Mouse (Mus musculus): ENCODE measurements around the gene Gm7030. TPM values are rescaled to one million over a fixed set of nuclear protein-coding genes. Genes with fewer than 3 reads are reported as not detected.
"Not testable (repeated sequence)": the region's sequence is repeated elsewhere in the genome, so short reads cannot be mapped to it uniquely, and the experiment has no call there.

The Gm7030 gene
- polyA plus RNA-seq, 1 experiment from 2014 or later: not detected

DNA sequence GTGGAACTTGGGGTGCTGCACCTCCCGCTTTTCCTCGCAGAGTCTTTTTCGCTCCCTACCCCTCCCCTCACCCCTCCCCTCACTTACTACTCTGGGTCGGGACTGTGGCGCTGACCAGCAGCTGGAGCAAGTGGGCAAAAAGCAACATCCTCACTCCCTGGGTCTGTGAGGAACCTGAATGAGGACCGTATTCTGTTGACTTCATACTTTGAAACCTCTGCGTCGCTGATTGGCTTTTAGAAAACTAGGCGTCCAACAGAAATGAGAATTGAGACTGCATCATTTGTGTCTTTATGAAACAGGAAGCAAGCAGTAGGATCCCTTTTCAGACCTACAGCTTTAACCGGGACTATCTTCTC, 17.7 kb downstream of the Gm7030 start:
- H3K4me2 ChIP-seq (ENCODE audit: low read length): peak overlapping the region; percentile 82
- H3K9ac ChIP-seq (replicated peaks; ENCODE audit: low read depth, low read length): peak overlapping the region; percentile 25; the same call in 1 of the 2 replicates
- H3K9me3 ChIP-seq (ENCODE audit: control insufficient read depth, low read length); H3K4me1 ChIP-seq (replicated peaks; ENCODE audit: control insufficient read depth, insufficient read depth, low read length); H3K27me3 ChIP-seq (replicated peaks; ENCODE audit: control insufficient read depth, insufficient read depth, low read length); H3K36me3 ChIP-seq (ENCODE audit: control insufficient read depth, insufficient read depth); H3K27ac ChIP-seq (ENCODE audit: low read length): not testable (repeated sequence)
- WGBS: 3% methylated on average over 10 of the region's 10 CpGs
- peak overlapping the region; percentile 48 for H3K4me3 ChIP-seq (replicated peaks; ENCODE audit: low read length)
- peak; percentile 56 for ATAC-seq

DNA sequence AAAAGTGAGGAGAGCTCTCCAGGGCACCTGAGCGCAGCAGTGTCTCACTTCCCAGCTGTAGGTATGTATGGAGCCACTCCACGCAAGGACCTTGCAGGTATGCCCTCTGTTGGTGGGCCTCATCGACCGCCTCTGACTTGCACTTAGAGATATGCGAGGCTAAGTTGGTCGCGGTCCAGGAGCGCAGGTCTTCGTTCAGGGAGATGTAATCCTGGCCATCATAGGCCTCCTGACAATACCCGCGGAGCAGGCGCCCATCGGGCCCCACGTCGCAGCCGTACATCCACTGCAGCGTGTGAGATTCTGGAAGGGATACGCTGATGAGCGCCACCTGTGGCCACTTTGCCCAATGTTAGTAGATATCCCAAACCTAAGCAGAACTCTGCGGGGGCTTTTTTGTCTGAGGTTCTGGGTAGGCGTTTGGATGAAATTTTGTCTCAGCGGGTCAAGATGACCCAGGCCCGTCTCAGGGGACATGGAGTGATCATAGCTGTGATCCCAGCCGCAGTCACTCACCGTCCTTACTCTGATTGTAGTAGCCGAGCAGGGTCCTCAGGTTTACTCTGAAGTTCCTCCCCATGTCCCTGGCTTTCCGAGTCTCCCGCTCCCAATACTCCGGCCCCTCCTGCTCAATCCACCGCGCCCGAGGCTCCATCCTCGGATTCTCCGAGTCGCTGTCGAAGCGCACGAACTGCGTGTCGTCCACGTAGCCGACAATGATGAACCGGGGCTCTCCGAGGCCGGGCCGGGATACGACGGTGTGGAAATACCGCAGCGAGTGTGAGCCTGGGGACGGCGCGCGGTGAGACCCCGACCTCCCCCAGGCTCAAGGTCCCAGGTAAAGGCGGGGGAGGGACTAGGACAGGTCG, 18.4 kb downstream of the Gm7030 start:
- 1% methylated on average over 55 of the region's 57 CpGs for WGBS
- H3K27me3 ChIP-seq (replicated peaks; ENCODE audit: control insufficient read depth, insufficient read depth, low read length); H3K9me3 ChIP-seq (ENCODE audit: control insufficient read depth, low read length); H3K4me1 ChIP-seq (replicated peaks; ENCODE audit: control insufficient read depth, insufficient read depth, low read length); H3K36me3 ChIP-seq (ENCODE audit: control insufficient read depth, insufficient read depth); H3K27ac ChIP-seq (ENCODE audit: low read length): not testable (repeated sequence)
- peak overlapping the region; percentile 82 for H3K4me2 ChIP-seq (ENCODE audit: low read length)
- peak; percentile 73 for ATAC-seq
- peak overlapping the region; percentile 48 for H3K4me3 ChIP-seq (replicated peaks; ENCODE audit: low read length)
- H3K9ac ChIP-seq (replicated peaks; ENCODE audit: low read depth, low read length): peak overlapping the region; percentile 25; the same call in 1 of the 2 replicates

DNA sequence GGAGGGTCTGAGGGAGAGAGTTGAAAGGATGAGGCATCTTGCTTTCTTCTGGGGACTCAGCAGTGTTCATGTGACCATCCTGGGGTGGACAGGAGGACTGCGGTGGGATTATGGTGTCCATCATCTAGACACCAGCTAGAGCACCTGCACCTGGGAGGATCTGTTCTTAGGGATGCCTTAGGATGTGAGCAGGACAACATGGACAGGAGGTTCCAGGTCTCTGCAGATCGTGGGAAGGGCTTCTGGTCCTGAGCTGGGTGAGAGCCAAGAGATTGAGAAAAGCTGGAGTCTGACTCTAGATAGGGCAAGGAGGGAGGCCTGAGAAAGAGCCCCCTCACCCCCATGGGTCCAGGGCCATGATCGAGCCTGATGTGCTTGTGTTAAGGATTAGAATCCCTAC, 19.1 kb downstream of the Gm7030 start:
- WGBS: 61% methylated on average over 3 of the region's 3 CpGs
- H3K27ac ChIP-seq (ENCODE audit: low read length); H3K27me3 ChIP-seq (replicated peaks; ENCODE audit: control insufficient read depth, insufficient read depth, low read length); H3K4me3 ChIP-seq (replicated peaks; ENCODE audit: low read length); H3K36me3 ChIP-seq (ENCODE audit: control insufficient read depth, insufficient read depth); H3K9me3 ChIP-seq (ENCODE audit: control insufficient read depth, low read length); H3K9ac ChIP-seq (replicated peaks; ENCODE audit: low read depth, low read length); H3K4me1 ChIP-seq (replicated peaks; ENCODE audit: control insufficient read depth, insufficient read depth, low read length); ATAC-seq; H3K4me2 ChIP-seq (ENCODE audit: low read length): not testable (repeated sequence)

DNA sequence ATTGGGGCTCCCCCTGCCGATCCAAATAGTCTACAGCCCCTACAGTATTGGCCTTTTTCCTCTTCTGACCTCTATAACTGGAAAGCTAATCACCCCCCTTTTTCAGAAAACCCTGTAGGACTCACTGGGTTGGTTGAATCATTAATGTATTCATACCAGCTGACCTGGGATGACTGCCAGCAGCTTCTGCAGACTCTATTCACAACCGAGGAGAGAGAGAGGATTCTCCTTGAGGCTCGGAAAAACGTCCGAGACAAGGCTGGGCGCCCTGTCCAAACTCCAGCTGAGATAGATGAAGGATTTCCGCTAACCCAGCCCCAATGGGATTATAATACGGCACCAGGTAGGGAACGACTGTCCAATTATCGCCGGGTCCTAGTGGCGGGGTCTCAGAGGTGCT, 27.1 kb downstream of the Gm7030 start:
- H3K27me3 ChIP-seq (replicated peaks; ENCODE audit: control insufficient read depth, insufficient read depth, low read length); H3K4me3 ChIP-seq (replicated peaks; ENCODE audit: low read length); ATAC-seq; H3K36me3 ChIP-seq (ENCODE audit: control insufficient read depth, insufficient read depth); H3K9ac ChIP-seq (replicated peaks; ENCODE audit: low read depth, low read length); H3K4me1 ChIP-seq (replicated peaks; ENCODE audit: control insufficient read depth, insufficient read depth, low read length); H3K9me3 ChIP-seq (ENCODE audit: control insufficient read depth, low read length); H3K27ac ChIP-seq (ENCODE audit: low read length); H3K4me2 ChIP-seq (ENCODE audit: low read length): not testable (repeated sequence)
- 69% methylated on average over 11 of the region's 12 CpGs for WGBS

DNA sequence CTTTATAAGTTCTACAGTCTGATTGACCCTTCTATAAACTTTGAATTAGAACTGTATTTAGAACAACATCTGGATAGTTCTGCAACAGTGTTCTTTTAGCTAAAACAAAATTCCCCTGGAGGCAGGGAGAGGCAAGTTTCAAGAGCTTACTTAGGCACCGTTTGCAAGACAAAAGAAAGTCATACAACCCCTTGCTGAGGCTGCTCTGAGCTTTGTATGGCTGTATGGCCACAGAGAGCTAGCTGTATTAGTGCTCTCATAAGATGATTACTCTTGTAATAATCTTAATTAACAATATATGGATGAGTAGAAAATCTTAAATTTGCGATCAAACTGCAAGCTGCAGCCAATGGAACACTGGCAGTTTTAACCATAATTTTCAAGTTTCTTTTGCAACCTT, 29.6 kb downstream of the Gm7030 start:
- H3K4me1 ChIP-seq (replicated peaks; ENCODE audit: control insufficient read depth, insufficient read depth, low read length); H3K27ac ChIP-seq (ENCODE audit: low read length); ATAC-seq; H3K4me2 ChIP-seq (ENCODE audit: low read length); H3K27me3 ChIP-seq (replicated peaks; ENCODE audit: control insufficient read depth, insufficient read depth, low read length); H3K9ac ChIP-seq (replicated peaks; ENCODE audit: low read depth, low read length); H3K4me3 ChIP-seq (replicated peaks; ENCODE audit: low read length); H3K9me3 ChIP-seq (ENCODE audit: control insufficient read depth, low read length); H3K36me3 ChIP-seq (ENCODE audit: control insufficient read depth, insufficient read depth): not testable (repeated sequence)
- WGBS: 31% methylated on average over 2 of the region's 2 CpGs

DNA sequence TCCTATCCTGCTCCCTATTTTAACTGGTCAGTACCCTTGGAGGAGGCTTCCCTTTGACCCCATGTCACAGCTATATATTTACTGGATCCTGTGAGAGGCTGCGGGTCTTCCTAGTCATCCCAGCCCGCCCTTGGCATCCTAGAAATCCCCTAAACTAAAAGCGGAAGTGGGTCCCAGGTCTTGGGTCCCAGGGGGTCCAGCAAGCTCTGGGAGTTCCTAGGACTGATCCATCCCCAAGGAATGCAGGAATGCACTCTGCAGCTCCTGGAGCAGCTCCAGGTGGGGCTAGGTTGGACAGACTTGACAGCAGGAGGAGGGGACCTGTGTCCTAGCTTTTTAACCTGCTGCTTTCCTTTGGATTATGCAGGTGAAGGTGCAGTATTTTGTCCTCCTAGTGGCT, 35.3 kb downstream of the Gm7030 start:
- H3K9ac ChIP-seq (replicated peaks; ENCODE audit: low read depth, low read length): no peak overlapping the region
- no peak for ATAC-seq
- H3K9me3 ChIP-seq (ENCODE audit: control insufficient read depth, low read length): no peaks in the 10 kb centered on the region

DNA sequence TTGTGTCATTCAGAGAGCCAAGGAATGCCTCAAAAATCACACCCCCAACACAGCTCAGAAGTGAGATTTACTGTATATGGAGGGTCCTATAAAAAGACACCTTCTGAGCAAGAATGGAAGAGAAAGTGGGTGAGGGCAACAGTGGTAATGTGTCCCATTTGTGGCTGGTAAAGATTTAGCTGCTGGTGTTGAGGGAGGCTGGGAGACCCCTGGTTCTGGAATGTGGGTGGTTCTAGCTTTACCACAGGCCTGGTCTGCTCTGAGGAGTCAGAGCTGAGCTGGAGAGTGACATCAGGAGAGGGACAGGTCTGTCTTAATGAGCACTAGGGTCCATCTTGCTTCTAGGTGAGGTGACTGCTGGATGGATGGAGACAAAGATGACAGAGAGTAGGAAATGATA, 36.7 kb downstream of the Gm7030 start:
- not testable (repeated sequence) for H3K36me3 ChIP-seq (ENCODE audit: control insufficient read depth, insufficient read depth); H3K27ac ChIP-seq (ENCODE audit: low read length); H3K27me3 ChIP-seq (replicated peaks; ENCODE audit: control insufficient read depth, insufficient read depth, low read length); H3K4me3 ChIP-seq (replicated peaks; ENCODE audit: low read length); H3K4me1 ChIP-seq (replicated peaks; ENCODE audit: control insufficient read depth, insufficient read depth, low read length); H3K9ac ChIP-seq (replicated peaks; ENCODE audit: low read depth, low read length); H3K4me2 ChIP-seq (ENCODE audit: low read length); ATAC-seq; H3K9me3 ChIP-seq (ENCODE audit: control insufficient read depth, low read length)

More for the DNA sequence above, 35.3 kb downstream of the Gm7030 start:
- H3K4me2 ChIP-seq (ENCODE audit: low read length): no peak overlapping the region
- no peaks in the 10 kb centered on the region for H3K4me1 ChIP-seq (replicated peaks; ENCODE audit: control insufficient read depth, insufficient read depth, low read length)
- H3K36me3 ChIP-seq (ENCODE audit: control insufficient read depth, insufficient read depth): no peaks in the 10 kb centered on the region
- no peak overlapping the region for H3K27ac ChIP-seq (ENCODE audit: low read length)
- no peaks in the 10 kb centered on the region for H3K27me3 ChIP-seq (replicated peaks; ENCODE audit: control insufficient read depth, insufficient read depth, low read length)
- WGBS: 20% methylated on average over 3 of the region's 3 CpGs
- no peak overlapping the region for H3K4me3 ChIP-seq (replicated peaks; ENCODE audit: low read length)

DNA sequence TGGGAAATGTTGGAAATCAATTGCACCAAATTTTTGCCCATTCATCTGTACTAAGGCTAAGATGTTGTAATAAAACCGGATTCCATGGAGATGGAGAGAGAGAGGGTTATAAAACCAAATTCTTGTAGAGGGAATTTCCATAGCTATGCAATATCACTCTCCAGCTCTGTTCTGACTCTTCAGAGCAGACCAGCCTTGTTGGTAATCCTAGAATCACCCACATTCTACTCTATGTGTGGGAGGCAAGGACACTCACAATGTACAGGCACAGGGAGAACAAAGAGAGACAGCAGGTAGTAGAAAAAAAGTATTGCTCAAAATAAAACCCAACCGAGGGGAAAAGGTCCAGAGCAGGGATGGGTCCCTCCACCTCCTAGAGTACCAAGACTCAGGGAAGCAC, 37.3 kb downstream of the Gm7030 start:
- H3K9me3 ChIP-seq (ENCODE audit: control insufficient read depth, low read length); H3K4me1 ChIP-seq (replicated peaks; ENCODE audit: control insufficient read depth, insufficient read depth, low read length); H3K36me3 ChIP-seq (ENCODE audit: control insufficient read depth, insufficient read depth); H3K4me3 ChIP-seq (replicated peaks; ENCODE audit: low read length); H3K9ac ChIP-seq (replicated peaks; ENCODE audit: low read depth, low read length); H3K27ac ChIP-seq (ENCODE audit: low read length); H3K4me2 ChIP-seq (ENCODE audit: low read length); H3K27me3 ChIP-seq (replicated peaks; ENCODE audit: control insufficient read depth, insufficient read depth, low read length); ATAC-seq: not testable (repeated sequence)
- no CpG with 5 or more reads among the region's 2 CpGs for WGBS

DNA sequence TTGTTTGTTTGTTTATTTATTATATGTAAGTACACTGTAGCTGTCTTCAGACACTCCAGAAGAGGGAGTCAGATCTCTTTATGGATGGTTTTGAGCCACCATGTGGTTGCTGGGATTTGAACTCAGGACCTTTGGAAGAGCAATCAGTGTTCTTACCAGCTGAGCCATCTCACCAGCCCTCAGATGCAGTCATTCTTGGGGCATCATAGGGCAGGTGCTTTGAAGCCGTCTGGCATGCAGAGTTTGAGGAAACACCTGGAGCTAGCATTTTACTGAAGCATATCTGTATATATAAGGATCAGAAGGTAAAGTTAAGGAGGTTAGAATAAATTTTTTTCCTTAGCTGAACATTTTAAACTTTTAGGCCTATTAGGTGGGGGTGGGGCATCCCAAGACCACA, 43.2 kb downstream of the Gm7030 start:
- not testable (repeated sequence) for H3K9me3 ChIP-seq (ENCODE audit: control insufficient read depth, low read length); H3K27me3 ChIP-seq (replicated peaks; ENCODE audit: control insufficient read depth, insufficient read depth, low read length); H3K4me1 ChIP-seq (replicated peaks; ENCODE audit: control insufficient read depth, insufficient read depth, low read length); ATAC-seq; H3K9ac ChIP-seq (replicated peaks; ENCODE audit: low read depth, low read length); H3K36me3 ChIP-seq (ENCODE audit: control insufficient read depth, insufficient read depth); H3K27ac ChIP-seq (ENCODE audit: low read length); H3K4me3 ChIP-seq (replicated peaks; ENCODE audit: low read length); H3K4me2 ChIP-seq (ENCODE audit: low read length)
- WGBS: 71% methylated on average over 1 of the region's 1 CpGs

Data from forebrain, embryonic 16.5 days (tissue).